Mouse (Mus musculus) hindbrain, postnatal 0 days (tissue): ENCODE data around the gene Cep295. TPM values are rescaled to one million over a fixed set of nuclear protein-coding genes. Genes with fewer than 3 reads are reported as not detected.
A peak's percentile ranks its signal among the peaks of the same experiment; 100 is the strongest.

Source experiments
- ATAC-seq: fragments of 200-750 bp; cut with Nextera tagmentation; 2 replicates; pipeline ENCODE4 v1.8.0; 2017; ENCODE audit warnings: mild to moderate bottlenecking, moderate TSS enrichment, moderate library complexity
- DNase-seq: peaks from one replicate; pipeline ENCODE4 v3.0.0-alpha.2; 2015; ENCODE audit warnings: low spot score
- H3K27ac ChIP-seq: fragments of 300-500 bp; sonication (generic); 2 replicates; pipeline ENCODE4 v1.5.1; 2014; ENCODE audit warnings: mild to moderate bottlenecking
- H3K27me3 ChIP-seq: fragments of 300-500 bp; sonication (generic); 2 replicates; pipeline ENCODE4 v1.6.1; 2014; ENCODE audit warnings: low read length, mixed read lengths; ENCODE audit not compliant: insufficient read depth
- H3K36me3 ChIP-seq: fragments of 300-500 bp; sonication (generic); 2 replicates; pipeline ENCODE4 v1.6.1; 2014; ENCODE audit warnings: low read length, mixed read lengths; ENCODE audit not compliant: insufficient read depth
- H3K4me1 ChIP-seq: fragments of 300-500 bp; sonication (generic); 2 replicates; pipeline ENCODE4 v1.6.1; 2014; ENCODE audit warnings: antibody characterized with exemption, low read length, mixed read lengths; ENCODE audit not compliant: insufficient read depth
- H3K4me2 ChIP-seq: fragments of 300-500 bp; sonication (generic); 2 replicates; pipeline ENCODE4 v1.6.1; 2014; ENCODE audit warnings: low read depth, mild to moderate bottlenecking, low read length, moderate library complexity, mixed read lengths
- H3K4me3 ChIP-seq: fragments of 300-500 bp; sonication (generic); 2 replicates; pipeline ENCODE4 v1.5.1; 2014; ENCODE audit warnings: low read length
- H3K9ac ChIP-seq: fragments of 300-500 bp; sonication (generic); replicated peaks from 2 replicates; pipeline ENCODE4 v1.6.1; 2014; ENCODE audit warnings: mild to moderate bottlenecking, low read length, moderate library complexity, mixed read lengths
- H3K9me3 ChIP-seq: fragments of 300-500 bp; sonication (generic); 2 replicates; pipeline ENCODE4 v1.6.1; 2016; ENCODE audit warnings: low read length, mixed read lengths
- CTCF ChIP-seq: IDR thresholded peaks from 2 replicates; pipeline ENCODE4 v1.5.1; 2016; ENCODE audit warnings: antibody characterized with exemption, control low read depth, low read depth
- WGBS: fragments of 180-500 bp; shearing (Covaris S2); extraction: QIAGEN DNeasy Blood & Tissue Kit; methylation state at CpG from one replicate; pipeline ENCODE4 v1.1.7; 2014; 5-methylcytosine and 5-hydroxymethylcytosine counted together
- polyA plus RNA-seq: library from polyadenylated mRNA; unstranded; fragments of >200 nt; fragmentation: Nextera tagmentation; extraction: Ambion mirVana; gene quantifications from 2 replicates; pipeline ENCODE4 v1.2.1, GENCODE M21; 2015
- total RNA-seq: library from RNA; depleted of rRNA; stranded (reverse); fragments of >200 nt; gene quantifications from 2 replicates; pipeline ENCODE4 v1.2.3, GENCODE M21; 2014

Gene Cep295
- total and polyA plus RNA-seq, 2 experiments from 2014 or later, result 10.0 to 18.6 TPM

DNA sequence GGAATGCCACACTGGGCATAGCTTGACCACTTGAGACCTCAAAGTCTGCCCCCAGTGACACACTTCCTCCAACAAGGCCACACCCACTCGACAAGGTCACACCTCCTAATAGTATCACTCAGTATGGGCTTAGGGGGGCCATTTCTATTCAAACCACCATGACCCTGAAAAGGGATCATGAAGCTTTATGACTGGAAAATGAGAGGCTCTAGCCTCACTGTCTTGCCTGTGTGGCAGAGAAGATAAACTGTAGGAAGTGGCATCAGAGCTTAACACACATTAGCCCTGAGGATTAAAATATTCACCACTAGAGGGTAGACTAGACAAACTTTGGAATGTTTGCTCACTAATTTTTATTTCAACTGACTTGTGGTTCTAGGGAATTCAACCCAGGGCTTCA lies 8.3 kb upstream of the Cep295 start:
- Histone ChIP-seq H3K36me3 (no peaks in the 10 kb centered on the region), H3K4me2 (no peak overlapping the region), H3K9ac (no peak overlapping the region), H3K4me1 (no peaks in the 10 kb centered on the region), H3K4me3 (no peak overlapping the region), H3K27ac (no peak overlapping the region), H3K27me3 (0 out of 2 replicates have a peak, but pooled peaks cover 1% of the 10 kb centered on the region), H3K9me3 (no peaks in the 10 kb centered on the region)
- peak; percentile 73 for TF ChIP-seq CTCF
- DNase-seq (peak; percentile 79), ATAC-seq (peak; percentile 84)
- 83% methylated on average over 1 of the region's 1 CpGs for WGBS

GRCm38 (mm10) chr9:15364843-15365242 lies 7.3 kb upstream of the Cep295 start:
- Histone ChIP-seq H3K9ac (no peak overlapping the region), H3K27me3 (0 out of 2 replicates have a peak, but pooled peaks cover 5% of the 10 kb centered on the region), H3K4me3 (no peak overlapping the region), H3K36me3 (no peaks in the 10 kb centered on the region), H3K4me2 (no peak overlapping the region), H3K27ac (no peak overlapping the region), H3K9me3 (no peaks in the 10 kb centered on the region), H3K4me1 (no peaks in the 10 kb centered on the region)
- no peak for DNase-seq
- no peak for ATAC-seq
- TF ChIP-seq CTCF, result no peak
- WGBS, result 73% methylated on average over 1 of the region's 1 CpGs

DNA sequence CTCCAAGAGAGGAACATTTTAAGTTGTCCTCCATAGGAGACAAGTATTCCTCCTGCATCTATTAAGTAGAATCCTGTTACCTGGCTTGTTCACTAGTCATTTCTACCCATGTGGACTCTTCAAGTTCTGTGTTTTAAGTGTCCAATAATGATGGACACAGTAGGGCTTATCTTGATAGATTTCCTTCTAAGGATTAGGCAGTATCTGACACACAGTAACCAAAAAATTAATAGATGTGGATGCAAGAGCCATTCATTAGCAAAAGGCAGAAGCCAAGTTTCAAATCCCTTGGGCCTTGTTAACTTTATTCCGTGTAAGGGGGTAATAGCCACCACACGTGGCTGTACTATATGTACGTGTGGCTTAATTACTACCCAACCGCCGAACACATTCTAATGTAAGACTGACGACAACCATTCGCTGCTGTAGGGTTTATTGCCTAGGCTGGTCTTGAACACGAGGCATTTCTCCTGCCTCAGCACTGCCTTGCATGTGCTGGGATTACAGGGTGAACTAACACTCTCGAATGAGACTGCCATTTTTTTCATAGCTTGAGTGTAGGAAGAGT lies 588 bp downstream of the Cep295 start:
- H3K9ac ChIP-seq, result peak overlapping the region; percentile 81
- no peaks in the 10 kb centered on the region for H3K36me3 ChIP-seq
- DNase-seq (no peak), ATAC-seq (no peak)
- H3K27ac ChIP-seq, result peak overlapping the region; percentile 90
- H3K4me1 ChIP-seq, result no peaks in the 10 kb centered on the region; the same call in 1 of the 2 replicates
- H3K4me3 ChIP-seq, result peak overlapping the region; percentile 90
- H3K9me3 ChIP-seq, result no peaks in the 10 kb centered on the region
- TF ChIP-seq CTCF, result no peak
- 0 out of 2 replicates have a peak, but pooled peaks cover 5% of the 10 kb centered on the region for H3K27me3 ChIP-seq
- WGBS, result under 1% methylated on average over 9 of the region's 9 CpGs
- H3K4me2 ChIP-seq, result peak overlapping the region; percentile 66

GRCm38 (mm10) chr9:15349925-15350324 lies 7.7 kb downstream of the Cep295 start:
- H3K27ac ChIP-seq, result no peak overlapping the region
- peaks cover 15% of the 10 kb centered on the region for H3K36me3 ChIP-seq
- H3K4me3 ChIP-seq, result no peak overlapping the region
- H3K9ac ChIP-seq, result no peak overlapping the region
- no peaks in the 10 kb centered on the region for H3K4me1 ChIP-seq
- no peaks in the 10 kb centered on the region for H3K9me3 ChIP-seq
- ATAC-seq (no peak), DNase-seq (no peak)
- TF ChIP-seq CTCF, result no peak
- 76% methylated on average over 2 of the region's 2 CpGs for WGBS
- no peak overlapping the region for H3K4me2 ChIP-seq
- no peaks in the 10 kb centered on the region for H3K27me3 ChIP-seq

DNA sequence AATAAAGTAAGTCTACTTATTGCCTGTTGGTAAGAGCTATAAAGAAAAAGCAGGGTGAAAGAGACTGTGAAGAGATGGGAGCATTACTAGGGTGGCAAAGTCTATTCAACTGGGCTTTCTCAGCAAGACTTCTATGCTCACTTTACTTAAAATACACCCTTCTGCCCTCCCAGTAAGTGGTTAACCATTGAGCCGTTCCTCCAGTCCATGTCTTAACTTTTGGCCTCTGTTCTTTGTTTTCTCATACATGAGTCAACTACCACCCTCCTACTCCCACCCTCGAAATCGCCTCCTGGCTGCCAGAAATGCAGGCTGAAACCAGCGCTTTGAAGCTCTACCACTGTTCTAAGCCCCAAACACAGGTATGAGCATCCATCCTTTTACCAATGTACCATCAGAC lies 19.8 kb downstream of the Cep295 start:
- no peaks in the 10 kb centered on the region for H3K4me1 ChIP-seq
- H3K27me3 ChIP-seq, result no peaks in the 10 kb centered on the region
- no peak for DNase-seq
- H3K27ac ChIP-seq, result no peak overlapping the region
- no peak overlapping the region for H3K9ac ChIP-seq
- WGBS, result 93% methylated on average over 4 of the region's 4 CpGs
- ATAC-seq, result no peak
- H3K4me2 ChIP-seq, result no peak overlapping the region
- H3K4me3 ChIP-seq, result no peak overlapping the region
- TF ChIP-seq CTCF, result no peak
- no peaks in the 10 kb centered on the region for H3K9me3 ChIP-seq
- peaks cover 65% of the 10 kb centered on the region for H3K36me3 ChIP-seq

DNA sequence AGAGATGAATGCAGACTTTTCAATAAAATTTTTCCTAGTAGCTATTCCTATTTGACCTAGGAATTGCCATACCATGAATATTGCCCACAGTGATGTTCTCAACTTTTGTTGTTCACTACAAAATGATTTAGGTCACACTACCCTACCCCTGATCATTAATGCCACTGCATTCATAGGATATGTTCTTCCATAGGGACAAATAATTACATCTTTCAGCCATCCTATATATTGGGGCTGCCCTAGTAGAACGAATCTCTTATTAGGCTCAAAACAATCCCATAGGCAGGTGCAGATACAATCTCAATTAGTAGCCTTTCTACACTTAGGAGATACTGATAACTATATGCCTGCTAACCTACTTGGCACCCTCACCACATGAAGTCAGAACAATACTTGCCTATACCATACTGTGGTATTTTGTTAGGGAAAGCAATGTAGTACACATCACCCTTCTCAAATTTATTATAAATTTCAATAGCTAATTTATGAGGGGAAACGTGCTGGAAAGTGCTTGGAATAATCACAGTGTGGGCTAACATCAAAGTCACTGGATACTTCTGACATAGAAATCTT lies 39.3 kb downstream of the Cep295 start:
- no peak for TF ChIP-seq CTCF
- WGBS, result 82% methylated on average over 2 of the region's 2 CpGs
- no peak overlapping the region for H3K9ac ChIP-seq
- H3K4me2 ChIP-seq, result no peak overlapping the region
- H3K4me3 ChIP-seq, result no peak overlapping the region
- no peaks in the 10 kb centered on the region for H3K27me3 ChIP-seq
- H3K4me1 ChIP-seq, result no peaks in the 10 kb centered on the region
- H3K36me3 ChIP-seq, result peaks cover 42% of the 10 kb centered on the region
- H3K9me3 ChIP-seq, result no peaks in the 10 kb centered on the region
- no peak for ATAC-seq
- no peak overlapping the region for H3K27ac ChIP-seq
- no peak for DNase-seq
